8 mouse cellular contexts compared by ENCODE assay signal in the genomic region with DNA sequence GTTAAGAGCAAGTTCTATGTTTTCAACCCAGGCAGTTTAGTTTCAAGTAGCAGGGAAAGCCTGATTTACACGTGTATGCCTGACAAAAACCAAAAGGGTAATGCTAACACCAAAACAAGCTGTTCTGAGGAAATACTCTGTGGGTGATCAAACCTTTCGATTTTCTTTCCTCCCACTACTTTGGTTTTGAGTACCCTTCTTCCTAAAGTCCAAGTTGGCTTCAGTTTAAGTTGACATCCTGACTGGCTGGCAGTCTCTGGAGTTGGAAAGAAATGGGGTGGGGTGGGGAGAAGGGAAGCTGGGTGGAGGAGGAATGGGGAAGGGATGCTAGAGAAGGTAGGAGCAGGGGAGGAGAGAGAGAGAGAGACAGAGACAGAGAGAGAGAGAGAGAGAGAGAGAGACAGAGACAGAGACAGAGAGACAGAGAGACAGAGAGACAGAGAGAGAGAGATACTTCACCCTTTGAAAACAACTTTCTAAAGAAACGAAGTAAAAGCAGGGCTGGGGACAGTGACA. TPM values are rescaled to one million over a fixed set of nuclear protein-coding genes. Genes with fewer than 3 reads are reported as not detected.
DNase-seq lines count a peak whose midpoint lies in the region; ATAC-seq lines count a peak whose summit lies in the region.

No protein-coding gene starts in this region.

- H3K9ac ChIP-seq in kidney, embryonic 14.5 days (ENCODE audit: low read depth, low read length) = peak overlapping the region; percentile 71
- H3K9ac ChIP-seq in intestine, embryonic 15.5 days = peak overlapping the region; percentile 73
- peak overlapping the region; percentile 69 for H3K9ac ChIP-seq in neural tube, embryonic 12.5 days

- H3K4me3 ChIP-seq in kidney, embryonic 14.5 days (ENCODE audit: low read length) = peak overlapping the region; percentile 48
- H3K4me3 ChIP-seq in intestine, embryonic 15.5 days (replicated peaks) = peak overlapping the region; percentile 55
- peak overlapping the region; percentile 52 for H3K4me3 ChIP-seq in neural tube, embryonic 12.5 days

- 19% methylated on average over 3 of the region's 3 CpGs for WGBS in kidney, embryonic 14.5 days
- WGBS in intestine, embryonic 15.5 days = 29% methylated on average over 3 of the region's 3 CpGs
- 15% methylated on average over 3 of the region's 3 CpGs for WGBS in neural tube, embryonic 12.5 days

- H3K9me3 ChIP-seq in kidney, embryonic 14.5 days (ENCODE audit: control insufficient read depth, low read length) = no peaks in the 10 kb centered on the region
- H3K9me3 ChIP-seq in intestine, embryonic 15.5 days = no peaks in the 10 kb centered on the region
- H3K9me3 ChIP-seq in neural tube, embryonic 12.5 days = no peaks in the 10 kb centered on the region

- intact Hi-C loops in left cerebral cortex, postnatal 25 days (cut with DNase I) = no loop called here

- ATAC-seq in kidney, embryonic 14.5 days (ENCODE audit: low FRiP score, low TSS enrichment) = peak; percentile 41; the same call in 1 of the 2 replicates
- peak; percentile 50; the same call in 1 of the 2 replicates for ATAC-seq in intestine, embryonic 15.5 days
- no peak for ATAC-seq in neural tube, embryonic 12.5 days (ENCODE audit: low FRiP score, low read depth)

- no peak overlapping the region for H3K27ac ChIP-seq in kidney, embryonic 14.5 days (ENCODE audit: low read depth, low read length)
- 0 out of 2 replicates have a peak overlapping the region, but pooled peaks have one; percentile 59 for H3K27ac ChIP-seq in intestine, embryonic 15.5 days
- H3K27ac ChIP-seq in neural tube, embryonic 12.5 days = no peak overlapping the region

- no peaks in the 10 kb centered on the region for H3K4me1 ChIP-seq in kidney, embryonic 14.5 days (ENCODE audit: control insufficient read depth, insufficient read depth, low read length)
- H3K4me1 ChIP-seq in intestine, embryonic 15.5 days (replicated peaks) = no peaks in the 10 kb centered on the region
- H3K4me1 ChIP-seq in neural tube, embryonic 12.5 days = no peaks in the 10 kb centered on the region

- no peaks in the 10 kb centered on the region for H3K27me3 ChIP-seq in kidney, embryonic 14.5 days (ENCODE audit: control insufficient read depth, insufficient read depth, low read length)
- no peaks in the 10 kb centered on the region for H3K27me3 ChIP-seq in intestine, embryonic 15.5 days (replicated peaks)
- H3K27me3 ChIP-seq in neural tube, embryonic 12.5 days (replicated peaks) = no peaks in the 10 kb centered on the region

- no peak for DNase-seq in kidney, postnatal 10 days
- peak; percentile 8 for DNase-seq in embryo, embryonic 9.5 days (ENCODE audit: extremely low spot score)
- no peak for DNase-seq in gastrocnemius, postnatal 25 days
- no peak for DNase-seq in layer of hippocampus, adult 8-10 months (ENCODE audit: low spot score in 2 of 2)
- no peak for DNase-seq in left cerebral cortex, postnatal 25 days (ENCODE audit: low spot score in 2 of 2)

- no peaks in the 10 kb centered on the region for H3K36me3 ChIP-seq in kidney, embryonic 14.5 days (ENCODE audit: control insufficient read depth, insufficient read depth, low read length)
- no peaks in the 10 kb centered on the region for H3K36me3 ChIP-seq in intestine, embryonic 15.5 days
- no peaks in the 10 kb centered on the region for H3K36me3 ChIP-seq in neural tube, embryonic 12.5 days

- H3K4me2 ChIP-seq in kidney, embryonic 14.5 days (replicated peaks; ENCODE audit: low read depth, low read length) = peak overlapping the region; percentile 71
- peak overlapping the region; percentile 87 for H3K4me2 ChIP-seq in intestine, embryonic 15.5 days (replicated peaks)
- peak overlapping the region; percentile 91 for H3K4me2 ChIP-seq in neural tube, embryonic 12.5 days (replicated peaks)

RNA-seq across cellular contexts. Expression of gene Pros1, which starts 0.4 kb away (rescaled TPM):
- polyA plus RNA-seq in kidney, embryonic 14.5 days (2014; fragmentation: Nextera tagmentation; extraction: Ambion mirVana) = 12.7 and 28.9 TPM in 2 replicates
- 23.5 and 28.0 TPM in 2 replicates for polyA plus RNA-seq in intestine, embryonic 15.5 days (2015; fragmentation: Nextera tagmentation; extraction: Ambion mirVana)
- polyA plus RNA-seq in neural tube, embryonic 12.5 days (2016; fragmentation: Nextera tagmentation; extraction: Ambion mirVana) = 17.6 and 21.3 TPM in 2 replicates
- 1 to 10 TPM; 7.3 to 9.2 TPM for total RNA-seq in gastrocnemius, postnatal 25 days (2021)
- total RNA-seq in layer of hippocampus, adult 8-10 months (2022) = 10 to 100 TPM; 10.4 to 28.1 (median 17.7) TPM
- total RNA-seq in left cerebral cortex, postnatal 25 days (2021) = 1 to 10 TPM; 9.3 to 9.7 TPM

RNA-seq across cellular contexts. Expression of gene Arl13b, which starts 6.8 kb away (rescaled TPM):
- polyA plus RNA-seq in kidney, embryonic 14.5 days (2014; fragmentation: Nextera tagmentation; extraction: Ambion mirVana) = 12.4 and 19.0 TPM in 2 replicates
- 14.0 and 15.5 TPM in 2 replicates for polyA plus RNA-seq in intestine, embryonic 15.5 days (2015; fragmentation: Nextera tagmentation; extraction: Ambion mirVana)
- polyA plus RNA-seq in neural tube, embryonic 12.5 days (2016; fragmentation: Nextera tagmentation; extraction: Ambion mirVana) = 18.0 and 20.7 TPM in 2 replicates
- 1 to 10 TPM; 4.2 to 4.9 TPM for total RNA-seq in gastrocnemius, postnatal 25 days (2021)
- total RNA-seq in layer of hippocampus, adult 8-10 months (2022) = 10 to 100 TPM; 11.7 to 16.1 (median 13.8) TPM
- 10 to 100 TPM in 1 of 2 experiments, 1 to 10 TPM in 1; 9.0 to 12.5 TPM for total RNA-seq in left cerebral cortex, postnatal 25 days (2021)

RNA-seq across cellular contexts. Expression of gene Stx19, which starts 39.2 kb away (rescaled TPM):
- 0.38 and 0.63 TPM in 2 replicates for polyA plus RNA-seq in kidney, embryonic 14.5 days (2014; fragmentation: Nextera tagmentation; extraction: Ambion mirVana)
- polyA plus RNA-seq in intestine, embryonic 15.5 days (2015; fragmentation: Nextera tagmentation; extraction: Ambion mirVana) = 0.51 and 0.52 TPM in 2 replicates
- polyA plus RNA-seq in neural tube, embryonic 12.5 days (2016; fragmentation: Nextera tagmentation; extraction: Ambion mirVana) = 0.65 and 0.77 TPM in 2 replicates
- not detected for total RNA-seq in gastrocnemius, postnatal 25 days (2021)
- not detected for total RNA-seq in layer of hippocampus, adult 8-10 months (2022)
- not detected for total RNA-seq in left cerebral cortex, postnatal 25 days (2021)
